Mouse (Mus musculus) embryonic facial prominence, embryonic 13.5 days (tissue): Measurements from ENCODE around the gene Lhx2. TPM values are rescaled to one million over a fixed set of nuclear protein-coding genes. Genes with fewer than 3 reads are reported as not detected.

ENCODE experiments used
- ATAC-seq: fragments of 200-750 bp; cut with Nextera tagmentation; 2 replicates; pipeline ENCODE4 v1.8.0; 2017; ENCODE audit warnings: low read depth; ENCODE audit not compliant: insufficient number of reproducible peaks, insufficient read depth, low FRiP score, low TSS enrichment
- H3K27ac ChIP-seq: fragments of 300-500 bp; sonication (generic); 2 replicates; pipeline ENCODE4 v1.5.1; 2015; ENCODE audit warnings: moderate library complexity, mild to moderate bottlenecking, inconsistent platforms
- H3K27me3 ChIP-seq: fragments of 300-500 bp; sonication (generic); 2 replicates; pipeline ENCODE4 v1.6.1; 2015; ENCODE audit warnings: mild to moderate bottlenecking, inconsistent platforms
- H3K36me3 ChIP-seq: fragments of 300-500 bp; sonication (generic); 2 replicates; pipeline ENCODE4 v1.6.1; 2015; ENCODE audit warnings: mild to moderate bottlenecking, inconsistent platforms
- H3K4me1 ChIP-seq: fragments of 300-500 bp; sonication (generic); 2 replicates; pipeline ENCODE4 v1.6.1; 2015; ENCODE audit warnings: inconsistent platforms
- H3K4me2 ChIP-seq: fragments of 300-500 bp; sonication (generic); 2 replicates; pipeline ENCODE4 v1.6.1; 2015; ENCODE audit warnings: moderate library complexity, mild to moderate bottlenecking, inconsistent platforms
- H3K4me3 ChIP-seq: fragments of 300-500 bp; sonication (generic); 2 replicates; pipeline ENCODE4 v1.5.1; 2015; ENCODE audit warnings: mild to moderate bottlenecking, inconsistent platforms
- H3K9ac ChIP-seq: fragments of 300-500 bp; sonication (generic); 2 replicates; pipeline ENCODE4 v1.6.1; 2015; ENCODE audit warnings: mild to moderate bottlenecking, inconsistent platforms
- H3K9me3 ChIP-seq: fragments of 300-500 bp; sonication (generic); 2 replicates; pipeline ENCODE4 v1.6.1; 2016; ENCODE audit warnings: inconsistent platforms
- WGBS: fragments of 180-500 bp; shearing (Covaris S2); methylation state at CpG from one replicate; pipeline ENCODE4 v1.1.7; 2015; ENCODE audit warnings: mixed read lengths; 5-methylcytosine and 5-hydroxymethylcytosine counted together
- polyA plus RNA-seq: library from polyadenylated mRNA; unstranded; fragments of >200 nt; fragmentation: Nextera tagmentation; extraction: Ambion mirVana; gene quantifications from 2 replicates; pipeline ENCODE4 v1.2.1, GENCODE M21; 2015

Gene Lhx2
- polyA plus RNA-seq, 1 experiment from 2014 or later, result 10.0 TPM

DNA sequence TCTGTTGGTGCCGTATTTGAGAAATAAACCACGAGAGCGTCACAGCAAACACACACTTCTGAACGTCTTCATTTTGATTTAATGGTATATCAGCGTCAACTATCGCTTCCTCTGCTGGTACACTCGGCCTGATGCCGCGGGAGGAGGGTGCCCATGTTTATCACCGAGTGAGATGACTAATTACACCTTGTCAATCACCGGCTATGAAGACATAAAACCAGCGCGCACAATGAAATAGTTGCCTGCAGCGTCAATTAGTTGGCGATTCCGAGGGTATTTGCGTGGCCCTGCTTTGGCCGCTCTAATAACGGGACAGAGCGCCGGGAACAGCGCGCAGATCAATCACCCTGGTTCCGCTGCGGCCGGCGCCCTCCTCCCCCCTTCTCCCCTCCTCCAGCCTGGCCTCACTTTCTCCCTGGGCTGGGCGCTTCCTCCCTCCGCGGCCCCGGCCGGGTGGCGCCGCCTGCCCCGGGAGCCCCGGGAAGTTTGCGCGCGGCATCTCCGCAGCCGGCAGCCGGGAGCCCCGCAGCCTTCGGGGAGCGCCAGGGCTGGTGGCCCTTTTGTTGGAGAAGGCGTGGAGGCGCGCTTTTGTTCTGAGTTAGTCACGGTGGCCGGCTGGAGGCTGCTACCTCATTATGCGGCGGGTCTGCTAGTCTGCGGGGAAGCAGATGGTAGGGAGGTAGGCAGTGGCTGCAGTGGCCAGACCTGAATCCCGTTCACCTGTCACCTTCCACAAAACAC, 8.9 kb downstream of the Lhx2 start:
- H3K4me3 ChIP-seq, result peak overlapping the region; percentile 30
- peak overlapping the region; percentile 33; the same call in 1 of the 2 replicates for H3K9ac ChIP-seq

GRCm38 (mm10) chr2:38348660-38349420, 9.8 kb downstream of the Lhx2 start:
- Histone ChIP-seq H3K4me2 (no peak overlapping the region), H3K4me3 (peak overlapping the region; percentile 30; the same call in 1 of the 2 replicates), H3K36me3 (no peaks in the 10 kb centered on the region), H3K4me1 (peaks cover 33% of the 10 kb centered on the region), H3K27ac (no peak overlapping the region), H3K9ac (no peak overlapping the region), H3K27me3 (peaks cover 100% of the 10 kb centered on the region), H3K9me3 (no peaks in the 10 kb centered on the region)
- ATAC-seq, result no peak
- WGBS, result 2% methylated on average over 19 of the region's 19 CpGs

More for the DNA sequence above, 8.9 kb downstream of the Lhx2 start:
- no peaks in the 10 kb centered on the region for H3K9me3 ChIP-seq
- H3K4me2 ChIP-seq, result peak overlapping the region; percentile 49
- H3K4me1 ChIP-seq, result peaks cover 33% of the 10 kb centered on the region
- no peak for ATAC-seq
- H3K36me3 ChIP-seq, result no peaks in the 10 kb centered on the region
- H3K27me3 ChIP-seq, result peaks cover 100% of the 10 kb centered on the region
- under 1% methylated on average over 51 of the region's 54 CpGs for WGBS
- no peak overlapping the region for H3K27ac ChIP-seq

DNA sequence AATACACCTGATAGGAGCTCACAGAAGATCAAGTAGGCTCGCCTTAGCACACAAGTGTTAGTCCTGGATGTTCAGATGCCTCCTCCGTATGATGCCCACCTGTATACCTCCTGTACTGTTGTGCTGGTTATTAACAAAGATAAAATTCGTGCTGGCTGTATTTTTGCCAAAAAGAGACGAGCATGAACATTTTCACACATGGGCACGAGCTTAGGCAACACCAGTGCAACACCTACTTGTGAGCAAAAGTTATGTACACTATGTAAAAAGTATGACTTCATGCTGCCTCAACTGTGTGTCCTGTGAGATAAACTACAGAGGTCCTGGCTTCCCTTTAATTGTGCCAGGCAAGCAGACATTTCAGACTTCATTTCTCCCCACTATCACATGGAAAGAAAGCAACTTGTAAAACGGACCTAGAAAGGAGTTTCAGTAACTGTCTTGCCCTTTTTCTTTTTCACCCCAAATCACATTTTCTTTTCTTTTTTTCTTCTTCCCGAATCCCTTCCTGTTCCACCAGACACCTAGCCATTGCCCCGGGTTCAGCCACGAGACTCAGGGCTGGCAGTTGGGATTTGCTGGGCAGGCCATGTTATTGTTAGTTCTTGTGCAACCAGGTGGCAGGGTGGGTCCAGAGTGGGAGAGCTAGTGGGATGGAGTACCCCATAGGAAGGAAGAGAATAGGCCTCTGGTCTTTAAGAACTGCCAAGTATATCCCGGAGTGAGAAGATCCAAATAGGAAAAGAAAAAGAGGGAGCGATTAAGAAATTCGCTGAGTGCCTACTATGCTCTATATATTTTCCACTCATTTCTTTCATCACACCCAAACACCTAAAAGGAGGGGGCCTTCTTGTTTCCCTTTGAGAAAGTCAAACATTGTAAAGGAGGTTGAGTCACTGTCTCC, 10.6 kb downstream of the Lhx2 start:
- Histone ChIP-seq H3K36me3 (no peaks in the 10 kb centered on the region), H3K4me1 (peaks cover 39% of the 10 kb centered on the region), H3K27ac (no peak overlapping the region), H3K9ac (no peak overlapping the region; the same call in 1 of the 2 replicates), H3K27me3 (peaks cover 100% of the 10 kb centered on the region), H3K9me3 (no peaks in the 10 kb centered on the region), H3K4me3 (peak overlapping the region; percentile 47), H3K4me2 (peak overlapping the region; percentile 79)
- WGBS, result 6% methylated on average over 12 of the region's 12 CpGs
- ATAC-seq, result no peak

DNA sequence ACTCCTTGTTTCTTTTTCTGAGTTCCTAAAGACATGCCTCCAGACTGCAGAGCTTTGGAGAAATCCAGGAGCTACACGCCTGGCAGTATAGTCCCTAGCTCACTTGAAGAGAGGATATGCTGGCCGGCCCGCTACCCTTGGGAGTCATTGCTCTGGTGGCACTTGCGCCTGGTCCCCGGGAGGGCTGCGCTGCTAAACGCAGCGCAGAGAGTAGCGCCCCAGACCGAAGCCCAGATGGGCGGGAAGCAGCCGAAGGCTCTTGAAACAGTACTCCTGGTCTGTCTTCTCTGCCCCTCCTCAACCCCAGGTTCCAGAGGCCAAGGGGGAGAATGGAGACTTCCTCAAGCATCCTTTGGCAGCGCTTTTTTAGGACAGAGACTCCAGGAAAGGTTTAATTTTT, 11.3 kb downstream of the Lhx2 start:
- Histone ChIP-seq H3K4me2 (peak overlapping the region; percentile 79), H3K4me1 (peaks cover 46% of the 10 kb centered on the region), H3K9ac (peak overlapping the region; percentile 60), H3K9me3 (no peaks in the 10 kb centered on the region), H3K36me3 (no peaks in the 10 kb centered on the region), H3K4me3 (peak overlapping the region; percentile 47), H3K27me3 (peaks cover 100% of the 10 kb centered on the region), H3K27ac (no peak overlapping the region)
- no peak for ATAC-seq
- WGBS, result under 1% methylated on average over 13 of the region's 13 CpGs

GRCm38 (mm10) chr2:38350796-38351195, 11.7 kb downstream of the Lhx2 start:
- ATAC-seq, result peak; percentile 89
- 0% methylated on average over 36 of the region's 37 CpGs for WGBS
- H3K4me3 ChIP-seq, result peak overlapping the region; percentile 47
- no peak overlapping the region for H3K27ac ChIP-seq
- peak overlapping the region; percentile 79 for H3K4me2 ChIP-seq
- H3K9ac ChIP-seq, result peak overlapping the region; percentile 66
- no peaks in the 10 kb centered on the region for H3K36me3 ChIP-seq
- peaks cover 98% of the 10 kb centered on the region for H3K27me3 ChIP-seq
- peaks cover 46% of the 10 kb centered on the region for H3K4me1 ChIP-seq
- no peaks in the 10 kb centered on the region for H3K9me3 ChIP-seq

- Histone ChIP-seq H3K9ac (peak overlapping the region; percentile 66), H3K9me3 (no peaks in the 10 kb centered on the region)
- no peak for ATAC-seq
Observed at GRCm38 (mm10) chr2:38351641-38352320, 12.7 kb downstream of the Lhx2 start.

DNA sequence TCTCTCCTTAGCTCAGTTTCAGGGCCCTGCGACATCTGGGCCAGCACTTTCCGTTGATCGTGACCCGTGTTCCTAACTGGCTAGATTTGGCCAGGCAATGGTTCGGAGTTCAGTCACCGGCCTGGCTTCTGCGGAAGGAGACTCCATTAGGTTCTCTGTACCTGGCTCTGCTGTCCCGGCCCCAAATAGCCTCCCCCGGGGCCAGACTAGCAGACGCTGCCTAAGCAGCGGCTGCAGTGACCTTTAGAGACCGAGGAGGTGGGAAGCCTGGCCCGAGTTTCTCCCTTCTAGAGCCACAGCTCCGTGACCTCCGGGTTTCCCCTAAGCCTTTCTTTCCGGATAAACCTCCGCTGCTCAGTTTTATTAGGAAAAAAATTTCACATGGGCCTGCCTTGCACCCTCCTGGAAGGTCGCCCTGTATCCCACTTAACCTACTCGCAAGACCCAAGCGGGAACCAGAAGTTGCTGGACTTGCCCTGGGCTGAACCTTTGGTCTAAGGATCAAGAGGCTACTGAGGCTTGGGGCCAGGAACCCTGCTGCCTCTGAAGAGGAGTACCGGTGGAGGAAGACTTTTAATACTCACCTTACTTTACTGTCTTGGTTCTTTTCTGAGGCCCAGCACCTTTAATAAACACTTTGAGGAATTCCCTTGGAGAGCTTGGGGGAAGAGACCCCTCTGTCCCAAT, 13.4 kb downstream of the Lhx2 start:
- Histone ChIP-seq H3K9ac (peak overlapping the region; percentile 66; the same call in 1 of the 2 replicates), H3K36me3 (no peaks in the 10 kb centered on the region), H3K4me2 (peak overlapping the region; percentile 79), H3K27ac (no peak overlapping the region), H3K27me3 (peaks cover 98% of the 10 kb centered on the region), H3K9me3 (no peaks in the 10 kb centered on the region), H3K4me3 (peak overlapping the region; percentile 47), H3K4me1 (peaks cover 55% of the 10 kb centered on the region)
- no peak for ATAC-seq
- WGBS, result 3% methylated on average over 21 of the region's 21 CpGs

More at GRCm38 (mm10) chr2:38351641-38352320, 12.7 kb downstream of the Lhx2 start:
- Histone ChIP-seq H3K27ac (no peak overlapping the region), H3K4me1 (peaks cover 53% of the 10 kb centered on the region), H3K4me2 (peak overlapping the region; percentile 79), H3K27me3 (peaks cover 98% of the 10 kb centered on the region), H3K4me3 (peak overlapping the region; percentile 47), H3K36me3 (no peaks in the 10 kb centered on the region)
- WGBS, result under 1% methylated on average over 57 of the region's 57 CpGs

DNA sequence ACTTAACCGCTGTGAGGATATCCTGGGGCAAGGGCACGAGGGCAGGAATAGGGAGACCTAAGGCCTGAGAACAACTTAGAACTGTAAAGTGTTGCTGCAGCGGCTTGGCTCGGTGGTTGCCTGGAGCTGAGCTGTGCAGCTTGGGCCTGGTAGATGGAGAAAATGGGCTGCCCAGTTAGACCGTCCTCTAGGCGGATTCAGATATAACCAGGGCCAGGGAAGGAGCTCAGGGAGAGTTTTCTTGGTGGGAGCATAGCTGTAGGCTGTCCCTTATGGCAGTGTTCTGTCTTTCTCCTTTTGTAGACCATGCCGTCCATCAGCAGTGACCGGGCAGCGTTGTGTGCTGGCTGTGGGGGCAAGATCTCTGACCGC, 13.9 kb downstream of the Lhx2 start:
- Histone ChIP-seq H3K9me3 (no peaks in the 10 kb centered on the region), H3K9ac (0 out of 2 replicates have a peak overlapping the region, but pooled peaks have one; percentile 21), H3K36me3 (no peaks in the 10 kb centered on the region), H3K27ac (no peak overlapping the region), H3K4me2 (peak overlapping the region; percentile 5; the same call in 1 of the 2 replicates), H3K27me3 (peaks cover 98% of the 10 kb centered on the region), H3K4me3 (peak overlapping the region; percentile 47), H3K4me1 (peaks cover 50% of the 10 kb centered on the region)
- ATAC-seq, result no peak
- WGBS, result 4% methylated on average over 10 of the region's 10 CpGs

GRCm38 (mm10) chr2:38353664-38354063, 14.6 kb downstream of the Lhx2 start:
- Histone ChIP-seq H3K9me3 (no peaks in the 10 kb centered on the region), H3K4me3 (peak overlapping the region; percentile 47; the same call in 1 of the 2 replicates), H3K9ac (no peak overlapping the region), H3K27ac (no peak overlapping the region), H3K36me3 (no peaks in the 10 kb centered on the region), H3K4me1 (peaks cover 44% of the 10 kb centered on the region), H3K4me2 (peak overlapping the region; percentile 5; the same call in 1 of the 2 replicates), H3K27me3 (peaks cover 98% of the 10 kb centered on the region)
- ATAC-seq, result no peak
- WGBS, result 22% methylated on average over 4 of the region's 4 CpGs

GRCm38 (mm10) chr2:38354179-38354716, 15.2 kb downstream of the Lhx2 start:
- Histone ChIP-seq H3K4me1 (peaks cover 44% of the 10 kb centered on the region), H3K4me2 (peak overlapping the region; percentile 34), H3K4me3 (peak overlapping the region; percentile 29), H3K9me3 (no peaks in the 10 kb centered on the region), H3K9ac (no peak overlapping the region), H3K27me3 (peaks cover 98% of the 10 kb centered on the region), H3K36me3 (no peaks in the 10 kb centered on the region), H3K27ac (no peak overlapping the region)
- ATAC-seq, result no peak
- WGBS, result 3% methylated on average over 22 of the region's 22 CpGs
